Mouse (Mus musculus): ENCODE results near the gene Zfp609. TPM values are rescaled to one million over a fixed set of nuclear protein-coding genes. Genes with fewer than 3 reads are reported as not detected.
"Not testable (repeated sequence)": the region's sequence is repeated elsewhere in the genome, so short reads cannot be mapped to it uniquely, and the experiment has no call there.

Zfp609 gene
- total RNA-seq, 2 experiments from 2014 or later: 48.5 to 49.1 TPM

DNA sequence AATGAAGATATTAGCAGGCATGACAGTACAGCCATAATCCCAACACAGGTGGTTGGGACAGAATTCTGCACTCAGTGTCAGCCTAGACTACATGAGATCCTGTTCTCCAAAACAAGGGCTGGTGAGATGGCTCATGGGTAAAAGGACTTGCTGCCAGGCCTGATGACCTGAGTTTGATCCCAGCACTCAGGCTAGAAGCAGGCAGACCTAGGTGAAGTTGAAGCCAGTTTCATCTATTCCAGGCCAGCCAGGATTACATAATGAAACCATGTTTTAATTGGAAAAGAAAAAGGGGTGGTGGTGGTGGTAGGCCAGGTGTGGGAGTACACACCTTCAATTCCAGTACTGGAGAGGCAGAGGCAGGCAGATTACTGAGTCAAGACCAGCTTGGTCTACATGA is 129.4 kb downstream of the Zfp609 start:
- intact Hi-C loops (cut with DNase I): loop anchor here (5.0 kb wide), 1 partner anchor 129 kb away; the partner anchor contains the start of gene Zfp609
- TF ChIP-seq CTCF (IDR thresholded peaks at IDR 0.05): no peak
- DNase-seq (ENCODE audit: extremely low spot score in 1 of 2, low spot score in 2 of 2): no peak
- Histone ChIP-seq H3K27ac (no peak overlapping the region; the same call in 1 of the 2 replicates), H3K4me3 (no peak overlapping the region)

DNA sequence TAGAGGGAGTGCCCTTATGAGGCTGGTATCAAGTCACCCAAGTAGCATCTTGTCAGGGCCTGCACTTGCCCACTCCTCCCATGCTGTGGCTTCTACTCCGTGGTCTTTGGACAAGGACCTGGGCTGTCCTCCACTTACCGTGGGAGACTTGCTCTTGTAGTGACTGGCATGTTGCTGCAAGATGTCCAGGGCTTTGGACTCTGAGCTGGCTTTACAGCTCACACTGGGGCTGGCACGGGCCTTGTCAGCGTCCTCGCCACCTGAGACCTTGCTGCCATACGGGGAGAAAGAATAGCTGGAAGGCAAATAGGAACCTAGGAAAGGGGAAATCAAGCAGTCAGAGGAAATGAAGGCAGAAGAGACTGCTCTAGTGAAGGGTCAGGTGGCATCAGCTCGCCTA is 130.0 kb downstream of the Zfp609 start:
- H3K27ac ChIP-seq: 0 out of 2 replicates have a peak overlapping the region, but pooled peaks have one; percentile 18

DNA sequence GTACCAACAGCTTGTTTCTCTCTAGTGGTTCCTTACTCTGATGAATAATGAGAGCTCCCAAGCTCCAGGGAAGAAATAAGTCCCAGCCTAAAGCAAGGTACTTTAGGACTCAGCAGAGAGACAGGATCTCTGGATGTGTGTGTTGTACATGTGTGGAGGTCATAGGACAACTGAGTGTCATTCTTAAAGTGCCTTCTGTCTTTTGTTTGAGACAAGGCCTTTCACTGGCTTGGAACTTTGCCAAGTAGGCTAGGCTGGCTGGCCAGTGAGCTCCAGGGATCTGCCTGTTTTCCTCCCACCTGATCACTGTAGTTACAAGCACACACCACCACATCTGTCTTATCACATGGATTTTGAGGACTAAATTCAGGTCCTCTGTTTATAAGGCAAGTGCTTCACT is 131.0 kb downstream of the Zfp609 start:
- peak overlapping the region; percentile 55 for H3K27ac ChIP-seq
- intact Hi-C loops (cut with DNase I): loop anchor here (5.0 kb wide), 1 partner anchor 131 kb away; the partner anchor contains the start of gene Zfp609
- TF ChIP-seq CTCF (IDR thresholded peaks at IDR 0.05): no peak
- no peak for DNase-seq (ENCODE audit: extremely low spot score in 1 of 2, low spot score in 2 of 2)
- no peak overlapping the region for H3K4me3 ChIP-seq

More for the DNA sequence above, 130.0 kb downstream of the Zfp609 start:
- intact Hi-C loops (cut with DNase I): loop anchor here (5.0 kb wide), 1 partner anchor 130 kb away; the partner anchor contains the start of gene Zfp609
- no peak for TF ChIP-seq CTCF (IDR thresholded peaks at IDR 0.05)
- H3K4me3 ChIP-seq: no peak overlapping the region
- DNase-seq (ENCODE audit: extremely low spot score in 1 of 2, low spot score in 2 of 2): no peak

DNA sequence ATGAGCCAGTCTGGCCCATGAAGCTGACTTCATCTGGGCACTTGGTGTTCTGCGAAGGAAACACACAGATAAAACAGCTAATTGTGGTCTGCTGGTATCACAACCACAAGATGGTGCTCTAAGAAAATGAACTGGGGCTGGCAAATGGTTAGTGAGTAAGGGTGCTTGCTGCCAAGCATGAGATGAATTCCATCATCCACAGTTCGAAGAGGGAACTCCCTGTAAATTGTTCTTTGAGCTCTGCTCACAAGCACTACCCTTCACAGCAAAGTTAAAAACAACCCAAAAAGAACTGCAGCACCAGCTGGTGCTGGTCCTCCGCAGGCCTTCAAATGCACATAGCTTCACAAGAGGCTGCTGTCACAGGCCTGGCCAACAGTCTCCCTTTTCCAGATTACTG is 131.7 kb downstream of the Zfp609 start:
- Histone ChIP-seq H3K4me3 (no peak overlapping the region), H3K27ac (peak overlapping the region; percentile 61; the same call in 1 of the 2 replicates)
- intact Hi-C loops (cut with DNase I): loop anchor here (2.0 to 5.0 kb wide), 2 partner anchors 132 to 155 kb away; partner anchors contain the start of gene Zfp609
- TF ChIP-seq CTCF (IDR thresholded peaks at IDR 0.05): peak; percentile 72
- peak; percentile 39 to 43 for DNase-seq (ENCODE audit: extremely low spot score in 1 of 2, low spot score in 2 of 2)

DNA sequence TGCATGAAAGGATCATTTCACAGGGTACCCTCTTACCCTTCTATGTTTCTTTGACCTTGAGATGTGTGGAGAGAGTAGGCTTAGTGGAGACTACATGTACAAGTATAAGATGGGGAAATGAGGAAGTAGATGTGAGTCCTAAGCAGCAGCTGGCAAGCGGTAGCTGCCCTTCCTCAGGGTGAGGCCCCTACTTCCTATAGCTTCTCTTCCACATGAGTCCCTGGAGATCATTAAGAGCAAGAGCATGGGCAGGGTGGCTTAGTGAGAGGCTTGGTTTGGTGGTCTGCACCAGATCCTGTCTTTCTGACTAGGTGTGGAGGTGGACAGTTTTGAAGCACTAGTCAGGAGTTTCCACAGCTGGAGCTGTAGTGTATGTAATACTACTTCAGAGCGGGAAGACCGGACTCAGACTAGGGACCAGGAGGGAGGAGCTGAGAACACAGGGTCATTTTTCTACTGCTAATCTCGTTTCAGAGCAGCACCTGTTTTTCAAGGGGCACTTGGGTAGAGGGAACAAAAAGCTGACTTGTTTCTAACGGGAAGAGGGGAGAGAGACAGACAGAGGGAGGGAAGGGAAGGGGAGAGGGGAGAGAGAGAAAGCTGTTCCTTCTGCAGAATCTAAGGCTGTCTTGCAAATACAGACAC is 134.3 kb downstream of the Zfp609 start:
- no peak for DNase-seq (ENCODE audit: extremely low spot score in 1 of 2, low spot score in 2 of 2)
- intact Hi-C loops (cut with DNase I): loop anchor here (5.0 kb wide), 1 partner anchor 314 kb away; no protein-coding TSS in a partner anchor
- Histone ChIP-seq H3K4me3 (no peak overlapping the region), H3K27ac (peak overlapping the region; percentile 10; the same call in 1 of the 2 replicates)
- no peak for TF ChIP-seq CTCF (IDR thresholded peaks at IDR 0.05)

DNA sequence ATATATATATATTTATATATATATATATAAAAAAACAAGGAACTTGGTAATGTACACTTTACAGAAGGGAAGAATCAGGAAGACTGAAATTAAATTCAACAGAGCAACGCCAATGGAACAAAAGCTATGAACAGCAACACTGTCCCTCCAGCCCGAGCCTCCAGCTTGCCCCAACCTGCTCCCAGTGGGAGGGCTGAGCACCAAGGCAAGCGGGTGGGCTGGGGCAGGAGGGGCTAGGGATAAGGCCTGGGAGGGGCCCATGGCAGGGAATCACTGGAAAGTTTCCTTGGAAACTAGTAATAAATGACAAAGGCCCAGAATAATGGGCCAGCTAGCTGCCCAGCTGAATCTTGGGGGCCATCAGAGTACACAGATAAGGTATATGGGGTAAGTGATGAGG is 134.9 kb downstream of the Zfp609 start:
- no peak overlapping the region; the same call in 1 of the 2 replicates for H3K27ac ChIP-seq
- no peak overlapping the region for H3K4me3 ChIP-seq
- no peak for DNase-seq (ENCODE audit: extremely low spot score in 1 of 2, low spot score in 2 of 2)
- no peak for TF ChIP-seq CTCF (IDR thresholded peaks at IDR 0.05)
- intact Hi-C loops (cut with DNase I): loop anchor here (5.0 kb wide), 1 partner anchor 315 kb away; no protein-coding TSS in a partner anchor

DNA sequence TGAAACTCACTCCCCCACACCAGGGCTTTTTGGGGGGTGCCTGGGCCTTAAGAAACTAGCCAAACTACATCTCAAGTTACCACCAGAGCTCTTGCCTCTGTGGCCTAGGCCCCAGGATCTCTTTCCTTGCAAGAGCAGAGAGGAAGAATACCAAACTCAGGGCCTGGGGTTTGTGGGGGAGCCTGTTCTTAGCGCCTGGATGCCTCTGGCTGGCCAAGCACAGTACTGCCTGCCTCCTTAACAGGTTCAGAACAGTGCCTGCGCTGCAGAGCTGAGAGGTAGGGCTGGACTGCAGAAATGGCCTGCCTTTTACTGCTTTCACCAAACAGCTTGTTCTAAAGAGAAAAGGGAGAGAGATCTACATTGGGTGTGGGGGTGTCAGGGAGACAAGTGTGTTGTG is 137.5 kb downstream of the Zfp609 start:
- DNase-seq (ENCODE audit: extremely low spot score in 1 of 2, low spot score in 2 of 2); H3K27ac ChIP-seq; H3K4me3 ChIP-seq: not testable (repeated sequence)
- intact Hi-C loops (cut with DNase I): loop anchor here (5.0 kb wide), 1 partner anchor 317 kb away; no protein-coding TSS in a partner anchor

DNA sequence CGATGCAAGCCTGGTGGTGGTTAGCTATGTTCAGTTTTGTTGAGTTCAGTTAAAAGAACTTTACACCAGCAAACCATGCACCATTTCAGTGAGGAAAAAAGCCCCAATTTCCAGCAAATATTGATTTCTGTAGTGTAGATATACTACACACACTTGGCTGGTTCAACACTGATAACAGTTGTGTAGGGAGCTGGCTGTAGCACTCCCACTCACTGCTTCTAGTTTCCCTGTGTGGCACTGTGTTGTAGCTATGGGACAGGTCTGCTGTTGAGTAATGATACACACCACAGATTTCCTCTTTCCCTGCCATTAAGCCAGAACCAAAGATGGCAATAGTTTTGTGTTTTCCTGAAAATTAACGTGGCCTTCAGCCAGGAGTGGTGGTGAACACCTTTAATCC is 142.7 kb downstream of the Zfp609 start:
- Histone ChIP-seq H3K27ac (no peak overlapping the region), H3K4me3 (no peak overlapping the region)
- TF ChIP-seq CTCF (IDR thresholded peaks at IDR 0.05): no peak
- intact Hi-C loops (cut with DNase I): no loop called here
- no peak for DNase-seq (ENCODE audit: extremely low spot score in 1 of 2, low spot score in 2 of 2)

DNA sequence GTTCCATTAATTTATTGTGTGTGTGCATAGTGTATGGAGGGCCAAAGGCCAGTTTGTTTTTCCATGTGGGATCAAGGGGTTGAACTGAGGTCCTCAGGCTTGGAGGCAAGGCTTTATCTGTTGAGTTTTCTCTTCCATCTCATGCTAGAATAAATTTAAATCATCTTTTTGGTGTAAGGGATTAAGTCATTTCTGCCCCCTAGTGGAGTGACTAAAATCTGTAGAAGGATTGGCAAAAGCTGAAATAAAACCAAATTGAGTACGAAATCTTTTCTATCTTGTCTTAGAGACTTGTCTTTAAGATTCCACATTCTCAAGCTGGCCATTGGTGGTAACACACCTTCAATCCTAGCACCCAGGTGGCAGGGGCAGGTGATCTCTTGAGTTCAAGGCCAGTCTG is 144.4 kb downstream of the Zfp609 start:
- intact Hi-C loops (cut with DNase I): no loop called here
- TF ChIP-seq CTCF (IDR thresholded peaks at IDR 0.05): peak; percentile 71
- Histone ChIP-seq H3K27ac (no peak overlapping the region), H3K4me3 (no peak overlapping the region)
- DNase-seq (ENCODE audit: extremely low spot score in 1 of 2, low spot score in 2 of 2): no peak

DNA sequence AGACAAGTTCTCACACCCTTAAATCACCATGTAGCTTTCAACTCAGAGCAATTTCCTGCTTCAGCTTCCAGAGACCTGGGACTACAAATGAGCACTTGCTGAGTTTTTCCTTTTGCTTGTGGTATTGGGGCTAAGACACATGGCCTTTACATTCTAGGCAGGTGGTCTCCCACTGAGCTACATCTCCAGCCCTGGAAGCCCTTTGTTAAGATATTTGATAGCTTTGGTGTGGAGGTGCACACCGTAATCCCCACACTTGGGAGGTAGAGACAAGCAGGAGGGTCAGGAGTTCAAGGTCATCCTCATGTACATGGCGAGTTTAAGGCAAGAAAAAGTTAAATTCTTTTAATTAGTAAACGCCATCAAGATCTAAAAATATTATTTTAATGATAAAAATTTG is 145.2 kb downstream of the Zfp609 start:
- no peak for DNase-seq (ENCODE audit: extremely low spot score in 1 of 2, low spot score in 2 of 2)
- intact Hi-C loops (cut with DNase I): no loop called here
- H3K27ac ChIP-seq: no peak overlapping the region
- TF ChIP-seq CTCF (IDR thresholded peaks at IDR 0.05): no peak
- H3K4me3 ChIP-seq: no peak overlapping the region

DNA sequence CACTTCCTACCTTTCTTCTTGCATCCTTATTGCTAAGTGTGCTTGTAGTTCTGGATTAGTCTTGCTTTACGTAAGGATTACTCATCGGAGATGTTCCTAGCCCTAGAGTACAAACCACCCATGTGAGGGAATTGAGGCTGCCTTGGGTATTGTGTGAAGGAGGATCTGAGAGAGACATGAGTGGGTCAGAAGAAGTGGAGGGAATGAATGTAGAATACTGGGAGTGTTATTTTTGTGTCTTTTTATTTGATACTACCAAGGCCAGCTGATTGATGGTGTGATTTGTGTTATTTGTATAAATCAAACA is 145.8 kb downstream of the Zfp609 start:
- TF ChIP-seq CTCF (IDR thresholded peaks at IDR 0.05): no peak
- peak overlapping the region; percentile 21; the same call in 1 of the 2 replicates for H3K27ac ChIP-seq
- intact Hi-C loops (cut with DNase I): no loop called here
- H3K4me3 ChIP-seq: no peak overlapping the region
- no peak for DNase-seq (ENCODE audit: extremely low spot score in 1 of 2, low spot score in 2 of 2)

DNA sequence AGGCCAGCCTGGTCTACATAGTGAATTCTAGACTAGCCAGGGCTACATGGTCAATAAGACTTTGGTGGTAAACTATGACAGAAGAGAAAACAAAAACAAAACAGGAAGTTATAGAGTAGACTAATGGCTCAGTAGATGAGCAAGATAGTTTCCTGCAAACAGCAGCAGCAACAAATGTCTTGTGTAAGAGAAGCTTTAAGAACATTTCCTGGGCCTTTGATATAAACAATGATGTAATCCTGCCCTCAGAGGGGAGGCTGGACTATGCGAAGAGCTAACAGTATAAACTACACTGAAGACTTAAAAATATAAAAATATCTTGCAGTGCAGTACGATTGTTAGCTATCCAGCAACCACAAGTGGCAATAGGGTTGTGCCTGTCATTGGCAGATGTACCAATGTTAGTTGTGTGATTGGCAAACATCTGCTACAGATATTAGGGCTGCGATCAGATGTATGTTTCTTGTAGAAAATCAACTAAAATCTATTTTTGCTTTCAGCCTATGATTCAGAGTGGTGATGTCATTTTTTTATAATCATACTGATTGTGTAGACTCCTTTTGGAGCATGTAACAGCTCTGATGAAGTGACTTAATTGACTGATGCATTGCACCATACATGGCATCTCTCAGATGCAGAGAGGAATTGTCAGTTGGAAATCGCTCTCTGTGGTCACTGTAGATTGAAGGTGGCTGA is 146.3 kb downstream of the Zfp609 start:
- H3K27ac ChIP-seq: peak overlapping the region; percentile 21
- DNase-seq (ENCODE audit: extremely low spot score in 1 of 2, low spot score in 2 of 2): no peak
- no peak overlapping the region for H3K4me3 ChIP-seq
- intact Hi-C loops (cut with DNase I): no loop called here
- TF ChIP-seq CTCF (IDR thresholded peaks at IDR 0.05): no peak
